Mouse (Mus musculus) liver, embryonic 13.5 days (tissue): ENCODE results near the gene Stard3. TPM values are rescaled to one million over a fixed set of nuclear protein-coding genes. Genes with fewer than 3 reads are reported as not detected.

Source experiments
- ATAC-seq: fragments of 200-750 bp; cut with Nextera tagmentation; 2 replicates; pipeline ENCODE4 v1.8.0; 2017; ENCODE audit warnings: low read depth, mild to moderate bottlenecking, moderate number of reproducible peaks, moderate library complexity
- DNase-seq: peaks from one replicate; pipeline ENCODE4 v3.0.0; 2022
- H3K27ac ChIP-seq: fragments of 300-500 bp; sonication (generic); 2 replicates; pipeline ENCODE4 v1.5.1; 2015; ENCODE audit warnings: moderate library complexity, mild to moderate bottlenecking, inconsistent platforms
- H3K27me3 ChIP-seq: fragments of 300-500 bp; sonication (generic); 2 replicates; pipeline ENCODE4 v1.6.1; 2015; ENCODE audit warnings: mild to moderate bottlenecking, inconsistent platforms
- H3K36me3 ChIP-seq: fragments of 300-500 bp; sonication (generic); 2 replicates; pipeline ENCODE4 v1.6.1; 2015; ENCODE audit warnings: mild to moderate bottlenecking, inconsistent platforms
- H3K4me1 ChIP-seq: fragments of 300-500 bp; sonication (generic); replicated peaks from 2 replicates; pipeline ENCODE4 v1.6.1; 2015; ENCODE audit warnings: inconsistent platforms
- H3K4me2 ChIP-seq: fragments of 300-500 bp; sonication (generic); 2 replicates; pipeline ENCODE4 v1.6.1; 2015; ENCODE audit warnings: inconsistent platforms, mild to moderate bottlenecking, moderate library complexity
- H3K4me3 ChIP-seq: fragments of 300-500 bp; sonication (generic); replicated peaks from 2 replicates; pipeline ENCODE4 v1.5.1; 2015; ENCODE audit warnings: mild to moderate bottlenecking, inconsistent platforms
- H3K9ac ChIP-seq: fragments of 300-500 bp; sonication (generic); 2 replicates; pipeline ENCODE4 v1.6.1; 2015; ENCODE audit warnings: mild to moderate bottlenecking, inconsistent platforms
- H3K9me3 ChIP-seq: fragments of 300-500 bp; sonication (generic); replicated peaks from 2 replicates; pipeline ENCODE4 v1.6.1; 2016; ENCODE audit warnings: inconsistent platforms
- WGBS: fragments of 180-500 bp; shearing (Covaris S2); methylation state at CpG from one replicate; pipeline ENCODE4 v1.1.7; 2015; ENCODE audit not compliant: insufficient replicate concordance; 5-methylcytosine and 5-hydroxymethylcytosine counted together
- polyA plus RNA-seq: library from polyadenylated mRNA; unstranded; fragments of >200 nt; fragmentation: Nextera tagmentation; extraction: Ambion mirVana; gene quantifications from 2 replicates; pipeline ENCODE4 v1.2.1, GENCODE M21; 2015

Stard3 gene
- polyA plus RNA-seq, 1 experiment from 2014 or later, result 14.1 TPM

GRCm38 (mm10) chr11:98392645-98393044 is 34.5 kb downstream of the Stard3 start:
- Histone ChIP-seq H3K4me2 (peak overlapping the region; percentile 57), H3K27me3 (peaks cover 27% of the 10 kb centered on the region), H3K4me3 (0 out of 2 replicates have a peak overlapping the region, but pooled peaks have one; percentile 7), H3K36me3 (0 out of 2 replicates have a peak, but pooled peaks cover 2% of the 10 kb centered on the region), H3K4me1 (peaks cover 50% of the 10 kb centered on the region), H3K9ac (peak overlapping the region; percentile 55), H3K27ac (peak overlapping the region; percentile 80), H3K9me3 (no peaks in the 10 kb centered on the region)
- peak; percentile 82 for ATAC-seq
- 18% methylated on average over 4 of the region's 4 CpGs for WGBS
- peak; percentile 63 for DNase-seq

DNA sequence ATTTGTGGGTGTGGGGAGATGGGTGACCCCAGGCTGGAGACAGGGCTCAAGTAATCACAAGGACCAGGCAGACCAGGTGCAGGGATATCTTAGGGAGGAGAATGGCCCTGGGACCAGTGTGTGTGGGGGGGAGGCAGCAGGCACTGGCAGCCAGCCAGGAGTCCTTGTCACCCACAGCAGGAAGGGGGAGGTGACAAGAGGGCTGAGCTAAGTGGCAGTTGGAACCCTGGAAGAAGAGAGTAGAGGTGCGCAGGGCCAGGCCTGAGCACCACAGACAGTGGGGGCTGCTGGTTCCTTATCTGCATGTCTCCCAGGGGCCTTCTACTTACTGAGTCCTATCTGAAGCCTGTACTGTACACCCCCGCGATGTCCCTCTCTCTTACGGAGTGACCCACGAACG is 35.1 kb downstream of the Stard3 start:
- H3K9me3 ChIP-seq, result no peaks in the 10 kb centered on the region
- DNase-seq (peak; percentile 60), ATAC-seq (peak; percentile 76)
- 10% methylated on average over 6 of the region's 6 CpGs for WGBS
- H3K4me2 ChIP-seq, result peak overlapping the region; percentile 57
- peaks cover 50% of the 10 kb centered on the region for H3K4me1 ChIP-seq
- H3K4me3 ChIP-seq, result 0 out of 2 replicates have a peak overlapping the region, but pooled peaks have one; percentile 7
- peaks cover 20% of the 10 kb centered on the region for H3K27me3 ChIP-seq
- 0 out of 2 replicates have a peak, but pooled peaks cover 2% of the 10 kb centered on the region for H3K36me3 ChIP-seq
- peak overlapping the region; percentile 55 for H3K9ac ChIP-seq
- H3K27ac ChIP-seq, result peak overlapping the region; percentile 80

GRCm38 (mm10) chr11:98394301-98394700 is 36.1 kb downstream of the Stard3 start:
- H3K4me1 ChIP-seq, result peaks cover 47% of the 10 kb centered on the region
- H3K9me3 ChIP-seq, result no peaks in the 10 kb centered on the region
- H3K4me2 ChIP-seq, result no peak overlapping the region
- H3K27ac ChIP-seq, result peak overlapping the region; percentile 80
- ATAC-seq (no peak), DNase-seq (no peak)
- H3K27me3 ChIP-seq, result peaks cover 10% of the 10 kb centered on the region; the same call in 1 of the 2 replicates
- no peak overlapping the region for H3K9ac ChIP-seq
- 0 out of 2 replicates have a peak, but pooled peaks cover 2% of the 10 kb centered on the region for H3K36me3 ChIP-seq
- H3K4me3 ChIP-seq, result no peak overlapping the region
- WGBS, result 58% methylated on average over 6 of the region's 6 CpGs

- Histone ChIP-seq H3K36me3 (0 out of 2 replicates have a peak, but pooled peaks cover 2% of the 10 kb centered on the region), H3K9me3 (no peaks in the 10 kb centered on the region), H3K27ac (peak overlapping the region; percentile 80), H3K27me3 (peaks cover 7% of the 10 kb centered on the region; the same call in 1 of the 2 replicates), H3K4me3 (no peak overlapping the region), H3K9ac (peak overlapping the region; percentile 30; the same call in 1 of the 2 replicates), H3K4me2 (no peak overlapping the region), H3K4me1 (peaks cover 52% of the 10 kb centered on the region)
- ATAC-seq (peak; percentile 57), DNase-seq (peak; percentile 34)
- 16% methylated on average over 4 of the region's 4 CpGs for WGBS
Observed at GRCm38 (mm10) chr11:98395041-98395440, 36.9 kb downstream of the Stard3 start.

DNA sequence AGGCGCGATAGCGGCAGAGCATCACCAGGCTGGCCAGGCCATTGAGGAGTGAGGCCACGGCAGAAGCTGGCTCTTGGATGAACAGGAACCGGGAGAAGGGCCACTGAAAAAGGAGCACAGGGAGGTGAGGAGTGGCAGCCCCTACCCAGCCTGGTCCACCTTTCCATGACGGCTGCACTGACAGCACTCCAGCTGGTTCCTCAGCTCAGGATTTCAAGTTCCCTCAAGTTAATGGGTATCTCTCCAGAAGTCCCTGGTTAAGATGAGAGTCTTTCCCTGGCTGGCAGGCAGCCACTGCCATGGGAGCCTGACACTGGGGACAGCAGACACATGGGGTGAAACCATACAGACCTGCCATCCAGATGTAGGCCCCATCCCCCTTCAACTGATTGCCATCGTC is 39.8 kb downstream of the Stard3 start:
- H3K9ac ChIP-seq, result no peak overlapping the region
- H3K9me3 ChIP-seq, result no peaks in the 10 kb centered on the region
- H3K27ac ChIP-seq, result no peak overlapping the region
- 78% methylated on average over 7 of the region's 7 CpGs for WGBS
- 0 out of 2 replicates have a peak, but pooled peaks cover 2% of the 10 kb centered on the region for H3K27me3 ChIP-seq
- no peak for DNase-seq
- peaks cover 44% of the 10 kb centered on the region for H3K4me1 ChIP-seq
- ATAC-seq, result no peak
- no peak overlapping the region for H3K4me2 ChIP-seq
- 0 out of 2 replicates have a peak, but pooled peaks cover 2% of the 10 kb centered on the region for H3K36me3 ChIP-seq
- no peak overlapping the region for H3K4me3 ChIP-seq

- Histone ChIP-seq H3K9ac (peak within 1 kb of the TSS; percentile 79), H3K27me3 (peaks cover 9% of the 10 kb centered on the region; the same call in 1 of the 2 replicates), H3K27ac (peak within 1 kb of the TSS; percentile 90), H3K4me2 (peak within 1 kb of the TSS; percentile 79), H3K9me3 (no peaks in the 10 kb centered on the region), H3K4me3 (peak within 1 kb of the TSS; percentile 84), H3K4me1 (peaks cover 21% of the 10 kb centered on the region), H3K36me3 (0 out of 2 replicates have a peak, but pooled peaks cover 2% of the 10 kb centered on the region)
- ATAC-seq, result peak; percentile 80
- peak; percentile 75 for DNase-seq
- under 1% methylated on average over 40 of the region's 40 CpGs for WGBS
Observed at GRCm38 (mm10) chr11:98400161-98400726, 42.1 kb downstream of the Stard3 start, which contains the start of gene Pgap3. Gene Pgap3 (minus strand): TSS chr11:98400490.

GRCm38 (mm10) chr11:98400816-98401215 is 42.6 kb downstream of the Stard3 start:
- peak overlapping the region; percentile 79 for H3K4me2 ChIP-seq
- ATAC-seq (no peak), DNase-seq (no peak)
- no peaks in the 10 kb centered on the region for H3K9me3 ChIP-seq
- peaks cover 9% of the 10 kb centered on the region; the same call in 1 of the 2 replicates for H3K27me3 ChIP-seq
- H3K36me3 ChIP-seq, result 0 out of 2 replicates have a peak, but pooled peaks cover 2% of the 10 kb centered on the region
- peaks cover 18% of the 10 kb centered on the region for H3K4me1 ChIP-seq
- H3K9ac ChIP-seq, result peak overlapping the region; percentile 79
- H3K4me3 ChIP-seq, result peak overlapping the region; percentile 84
- H3K27ac ChIP-seq, result peak overlapping the region; percentile 90; the same call in 1 of the 2 replicates
- WGBS, result 58% methylated on average over 3 of the region's 3 CpGs

DNA sequence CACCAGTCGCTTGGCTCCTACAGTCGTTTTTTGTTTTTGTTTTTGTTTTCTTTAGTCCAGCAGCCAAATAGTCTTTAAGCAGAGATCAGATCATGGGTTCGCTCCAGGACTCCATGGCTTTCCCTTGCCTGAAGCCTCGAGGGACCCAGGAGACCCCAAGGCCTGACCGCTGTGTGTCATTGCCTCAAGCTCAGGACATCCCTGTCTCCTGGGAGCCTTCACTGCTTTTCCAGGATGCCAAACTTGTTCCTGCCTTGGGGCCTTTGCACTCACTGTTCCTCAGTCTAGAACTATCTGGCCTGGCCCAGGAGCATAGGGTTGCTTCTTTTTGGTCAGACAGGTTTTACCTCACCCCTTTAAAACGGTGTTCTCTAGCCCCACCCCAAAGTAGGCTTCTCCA is 48.5 kb downstream of the Stard3 start:
- Histone ChIP-seq H3K4me3 (no peak overlapping the region), H3K27me3 (peaks cover 36% of the 10 kb centered on the region), H3K27ac (no peak overlapping the region), H3K9me3 (no peaks in the 10 kb centered on the region), H3K4me2 (no peak overlapping the region), H3K4me1 (peaks cover 9% of the 10 kb centered on the region; the same call in 1 of the 2 replicates), H3K9ac (no peak overlapping the region), H3K36me3 (no peaks in the 10 kb centered on the region)
- ATAC-seq (no peak), DNase-seq (no peak)
- 56% methylated on average over 6 of the region's 6 CpGs for WGBS

GRCm38 (mm10) chr11:98408872-98409271 is 50.7 kb downstream of the Stard3 start:
- H3K4me3 ChIP-seq, result no peak overlapping the region
- peak; percentile 15; the same call in 1 of the 2 replicates for ATAC-seq
- no peak for DNase-seq
- H3K9me3 ChIP-seq, result no peaks in the 10 kb centered on the region
- H3K4me1 ChIP-seq, result peaks cover 10% of the 10 kb centered on the region; the same call in 1 of the 2 replicates
- WGBS, result 51% methylated on average over 8 of the region's 8 CpGs
- no peak overlapping the region for H3K4me2 ChIP-seq
- peaks cover 50% of the 10 kb centered on the region for H3K27me3 ChIP-seq
- H3K9ac ChIP-seq, result no peak overlapping the region
- no peak overlapping the region for H3K27ac ChIP-seq
- no peaks in the 10 kb centered on the region for H3K36me3 ChIP-seq

- 10% methylated on average over 10 of the region's 10 CpGs for WGBS
- Histone ChIP-seq H3K4me3 (no peak overlapping the region), H3K4me2 (no peak overlapping the region), H3K4me1 (peaks cover 12% of the 10 kb centered on the region), H3K9me3 (no peaks in the 10 kb centered on the region), H3K27ac (no peak overlapping the region), H3K9ac (no peak overlapping the region), H3K36me3 (no peaks in the 10 kb centered on the region), H3K27me3 (peaks cover 55% of the 10 kb centered on the region)
- ATAC-seq, result peak; percentile 34
- DNase-seq, result no peak
Observed at GRCm38 (mm10) chr11:98409341-98409822, 51.2 kb downstream of the Stard3 start.

- Histone ChIP-seq H3K9me3 (no peaks in the 10 kb centered on the region), H3K27me3 (peaks cover 77% of the 10 kb centered on the region), H3K36me3 (no peaks in the 10 kb centered on the region), H3K9ac (peak within 1 kb of the TSS; percentile 64), H3K4me3 (peak within 1 kb of the TSS; percentile 62), H3K27ac (peak within 1 kb of the TSS; percentile 39; the same call in 1 of the 2 replicates), H3K4me2 (peak within 1 kb of the TSS; percentile 56), H3K4me1 (peaks cover 15% of the 10 kb centered on the region)
- no peak for DNase-seq
- peak; percentile 49 for ATAC-seq
- 1% methylated on average over 41 of the region's 49 CpGs for WGBS
Observed at GRCm38 (mm10) chr11:98412273-98412796, 54.2 kb downstream of the Stard3 start, which contains the start of gene Erbb2. Gene Erbb2 (plus strand): TSS chr11:98412470.
